Mouse (Mus musculus) erythroblast, embryonic 14.5 days (primary cell): ENCODE results near the gene Unc80.

Experiments
- GATA1 ChIP-seq: IDR thresholded peaks from 2 replicates; pipeline ENCODE4 v1.6.1; 2012; ENCODE audit warnings: low read length, inconsistent platforms, mixed read lengths
- TAL1 ChIP-seq: IDR thresholded peaks from 3 replicates; pipeline ENCODE4 v1.6.1; 2012; ENCODE audit warnings: low read length, inconsistent platforms, mixed read lengths

GRCm38 (mm10) chr1:66561636-66562270 lies 93.6 kb downstream of the Unc80 start:
- no peak for TF ChIP-seq GATA1
- no peak for TF ChIP-seq TAL1
